23 mouse cellular contexts compared by ENCODE assay signal in the genomic region with DNA sequence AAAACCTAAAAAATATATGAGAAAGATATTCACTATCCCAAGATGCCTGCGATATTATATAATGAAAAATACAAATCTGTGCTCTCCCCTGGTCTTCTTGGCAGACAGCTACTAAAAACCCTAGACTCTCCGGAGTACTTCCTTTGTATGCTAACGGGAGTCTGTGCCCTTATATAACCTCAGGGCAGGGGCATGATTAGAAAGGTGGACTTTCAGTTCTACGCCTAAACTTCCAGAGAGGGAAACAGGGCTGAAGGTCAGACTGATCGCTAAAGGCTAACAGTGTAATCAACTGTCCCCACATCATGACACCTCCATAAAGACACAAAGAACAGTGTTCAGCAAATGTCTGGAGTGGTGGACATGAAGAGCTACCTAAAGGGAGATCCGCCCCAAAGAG. TPM values are rescaled to one million over a fixed set of nuclear protein-coding genes. Genes with fewer than 3 reads are reported as not detected.
DNase-seq lines count a peak whose midpoint lies in the region; ATAC-seq and TF ChIP-seq lines count a peak whose summit lies in the region.
"Had no signal": no experiment of that assay in that cellular context is flagged by ENCODE, and none has a peak within 500 bp of the region (broad histone marks: within the 10 kb centered on the region; RNA-seq: fewer than 3 reads in every experiment).

No protein-coding gene starts in this region.

- ATAC-seq in intestine, embryonic 16.5 days = peak; percentile 21; the same call in 1 of the 2 replicates
- ATAC-seq in intestine, embryonic 15.5 days = no peak
- no peak for ATAC-seq in kidney, embryonic 14.5 days (ENCODE audit: low FRiP score, low TSS enrichment)
- peak; percentile 52; the same call in 1 of the 2 replicates for ATAC-seq in liver, embryonic 12.5 days
- no peak for ATAC-seq in midbrain, embryonic 15.5 days (replicated peaks)
- ATAC-seq: forebrain, embryonic 16.5 days; Patski had no signal

- no peak overlapping the region for H3K27ac ChIP-seq in intestine, embryonic 16.5 days (ENCODE audit: low read length)
- no peak overlapping the region for H3K27ac ChIP-seq in intestine, embryonic 15.5 days
- no peak overlapping the region for H3K27ac ChIP-seq in kidney, embryonic 14.5 days (ENCODE audit: low read depth, low read length)
- no peak overlapping the region for H3K27ac ChIP-seq in liver, embryonic 12.5 days
- peak overlapping the region; percentile 27 for H3K27ac ChIP-seq in small intestine, adult 2 months (ENCODE audit: insufficient read depth, low read depth, low read length)
- H3K27ac ChIP-seq in midbrain, embryonic 15.5 days = no peak overlapping the region
- H3K27ac ChIP-seq: embryonic facial prominence, embryonic 10.5 days; hindbrain, embryonic 12.5 days; left cerebral cortex, adult 2 months; limb, embryonic 15.5 days; midbrain, embryonic 12.5 days; stomach, postnatal 0 days had no signal

- H3K9ac ChIP-seq in intestine, embryonic 16.5 days (ENCODE audit: low read depth, low read length) = no peak overlapping the region
- H3K9ac ChIP-seq in intestine, embryonic 15.5 days = no peak overlapping the region
- no peak overlapping the region for H3K9ac ChIP-seq in kidney, embryonic 14.5 days (ENCODE audit: low read depth, low read length)
- no peak overlapping the region for H3K9ac ChIP-seq in liver, embryonic 12.5 days
- H3K9ac ChIP-seq in midbrain, embryonic 15.5 days = no peak overlapping the region
- H3K9ac ChIP-seq: hindbrain, embryonic 12.5 days; limb, embryonic 15.5 days; midbrain, embryonic 12.5 days had no signal

- 68% methylated on average over 6 of the region's 6 CpGs for WGBS in intestine, embryonic 16.5 days
- whole genome bisulfite sequencing in intestine, embryonic 15.5 days = 69% methylated on average over 6 of the region's 6 CpGs
- WGBS in kidney, embryonic 14.5 days = 80% methylated on average over 6 of the region's 6 CpGs
- WGBS in liver, embryonic 12.5 days (ENCODE audit: insufficient replicate concordance) = 63% methylated on average over 6 of the region's 6 CpGs
- WGBS in small intestine, adult 2 months = 44% methylated on average over 6 of the region's 6 CpGs
- 85% methylated on average over 6 of the region's 6 CpGs for WGBS in midbrain, embryonic 15.5 days

- no peak for TF ChIP-seq CTCF in small intestine, adult 2 months (IDR thresholded peaks at IDR 0.05; ENCODE audit: extremely low read depth, insufficient read length, insufficient replicate concordance, low read depth, low read length)

- no peaks in the 10 kb centered on the region for H3K36me3 ChIP-seq in intestine, embryonic 16.5 days (ENCODE audit: control insufficient read depth, insufficient read depth, low read length)
- H3K36me3 ChIP-seq in intestine, embryonic 15.5 days = no peaks in the 10 kb centered on the region
- no peaks in the 10 kb centered on the region for H3K36me3 ChIP-seq in kidney, embryonic 14.5 days (ENCODE audit: control insufficient read depth, insufficient read depth, low read length)
- no peaks in the 10 kb centered on the region for H3K36me3 ChIP-seq in liver, embryonic 12.5 days
- H3K36me3 ChIP-seq in small intestine, adult 2 months (ENCODE audit: control insufficient read depth, insufficient read depth, low read length) = no peaks in the 10 kb centered on the region
- no peaks in the 10 kb centered on the region for H3K36me3 ChIP-seq in midbrain, embryonic 15.5 days (replicated peaks)
- H3K36me3 ChIP-seq: embryonic facial prominence, embryonic 10.5 days; G1E; hindbrain, embryonic 12.5 days; limb, embryonic 15.5 days; midbrain, embryonic 12.5 days had no signal

- H3K27me3 ChIP-seq in intestine, embryonic 16.5 days (replicated peaks; ENCODE audit: control insufficient read depth, insufficient read depth, low read length) = no peaks in the 10 kb centered on the region
- H3K27me3 ChIP-seq in intestine, embryonic 15.5 days (replicated peaks) = no peaks in the 10 kb centered on the region
- no peaks in the 10 kb centered on the region for H3K27me3 ChIP-seq in kidney, embryonic 14.5 days (ENCODE audit: control insufficient read depth, insufficient read depth, low read length)
- H3K27me3 ChIP-seq in liver, embryonic 12.5 days (replicated peaks) = no peaks in the 10 kb centered on the region
- H3K27me3 ChIP-seq in small intestine, adult 2 months (ENCODE audit: control insufficient read depth, insufficient read depth, low read length) = no peaks in the 10 kb centered on the region
- H3K27me3 ChIP-seq in midbrain, embryonic 15.5 days (replicated peaks) = no peaks in the 10 kb centered on the region
- H3K27me3 ChIP-seq: CH12.LX; hindbrain, embryonic 12.5 days; limb, embryonic 15.5 days; midbrain, embryonic 12.5 days; Patski had no signal

- no peak overlapping the region for H3K4me2 ChIP-seq in intestine, embryonic 16.5 days (ENCODE audit: low read depth, low read length)
- H3K4me2 ChIP-seq in intestine, embryonic 15.5 days (replicated peaks) = no peak overlapping the region
- H3K4me2 ChIP-seq in kidney, embryonic 14.5 days (replicated peaks; ENCODE audit: low read depth, low read length) = no peak overlapping the region
- H3K4me2 ChIP-seq in liver, embryonic 12.5 days = 0 out of 2 replicates have a peak overlapping the region, but pooled peaks have one; percentile 7
- no peak overlapping the region for H3K4me2 ChIP-seq in midbrain, embryonic 15.5 days
- H3K4me2 ChIP-seq: hindbrain, embryonic 12.5 days; limb, embryonic 15.5 days; midbrain, embryonic 12.5 days had no signal

- no peak overlapping the region for H3K4me3 ChIP-seq in intestine, embryonic 16.5 days (ENCODE audit: low read length)
- H3K4me3 ChIP-seq in intestine, embryonic 15.5 days (replicated peaks) = no peak overlapping the region
- no peak overlapping the region for H3K4me3 ChIP-seq in kidney, embryonic 14.5 days (ENCODE audit: low read length)
- no peak overlapping the region for H3K4me3 ChIP-seq in liver, embryonic 12.5 days
- H3K4me3 ChIP-seq in small intestine, adult 2 months (ENCODE audit: low read depth, low read length) = no peak overlapping the region
- no peak overlapping the region for H3K4me3 ChIP-seq in midbrain, embryonic 15.5 days
- H3K4me3 ChIP-seq: embryonic facial prominence, embryonic 10.5 days; hindbrain, embryonic 12.5 days; left cerebral cortex, adult 2 months; limb, embryonic 15.5 days; midbrain, embryonic 12.5 days had no signal

- H3K9me3 ChIP-seq in intestine, embryonic 16.5 days (ENCODE audit: control insufficient read depth, low read length) = no peaks in the 10 kb centered on the region
- no peaks in the 10 kb centered on the region for H3K9me3 ChIP-seq in intestine, embryonic 15.5 days
- H3K9me3 ChIP-seq in kidney, embryonic 14.5 days (ENCODE audit: control insufficient read depth, low read length) = no peaks in the 10 kb centered on the region
- H3K9me3 ChIP-seq in liver, embryonic 12.5 days (replicated peaks) = no peaks in the 10 kb centered on the region
- H3K9me3 ChIP-seq in midbrain, embryonic 15.5 days = no peaks in the 10 kb centered on the region
- H3K9me3 ChIP-seq: embryonic facial prominence, embryonic 10.5 days; G1E; hindbrain, embryonic 12.5 days; limb, embryonic 15.5 days; midbrain, embryonic 12.5 days had no signal

- H3K4me1 ChIP-seq in intestine, embryonic 16.5 days (ENCODE audit: control insufficient read depth, insufficient read depth, low read length) = peaks cover 5% of the 10 kb centered on the region; the same call in 1 of the 2 replicates
- no peaks in the 10 kb centered on the region for H3K4me1 ChIP-seq in intestine, embryonic 15.5 days (replicated peaks)
- no peaks in the 10 kb centered on the region for H3K4me1 ChIP-seq in kidney, embryonic 14.5 days (ENCODE audit: control insufficient read depth, insufficient read depth, low read length)
- H3K4me1 ChIP-seq in liver, embryonic 12.5 days = 0 out of 2 replicates have a peak, but pooled peaks cover 10% of the 10 kb centered on the region
- H3K4me1 ChIP-seq in small intestine, adult 2 months (ENCODE audit: control insufficient read depth, insufficient read depth, insufficient read length, low read length) = peaks cover 13% of the 10 kb centered on the region; the same call in 1 of the 2 replicates
- no peaks in the 10 kb centered on the region for H3K4me1 ChIP-seq in midbrain, embryonic 15.5 days
- H3K4me1 ChIP-seq: hindbrain, embryonic 12.5 days; limb, embryonic 15.5 days; midbrain, embryonic 12.5 days had no signal

- peak; percentile 26 to 68 for DNase-seq in kidney, postnatal 36 days
- DNase-seq: B cell, adult 2 months; layer of hippocampus, adult 9-11 months; left cerebral cortex, postnatal 4 days; lung, postnatal 10 days; thymus, adult 2 months; thymus, postnatal 4 days had no signal

- TF ChIP-seq POLR2A in small intestine, adult 2 months (IDR thresholded peaks at IDR 0.05; ENCODE audit: low read depth, low read length) = no peak

RNA-seq across cellular contexts. Expression of gene Ccser2, which starts 11.3 kb away (rescaled TPM):
- polyA plus RNA-seq in intestine, embryonic 16.5 days (2015; fragmentation: Nextera tagmentation; extraction: Ambion mirVana) = 30.1 and 33.5 TPM in 2 replicates
- 29.4 and 35.1 TPM in 2 replicates for polyA plus RNA-seq in intestine, embryonic 15.5 days (2015; fragmentation: Nextera tagmentation; extraction: Ambion mirVana)
- 25.1 and 35.3 TPM in 2 replicates for polyA plus RNA-seq in kidney, embryonic 14.5 days (2014; fragmentation: Nextera tagmentation; extraction: Ambion mirVana)
- polyA plus RNA-seq in liver, embryonic 12.5 days (2016; fragmentation: Nextera tagmentation; extraction: Ambion mirVana) = 6.5 and 7.6 TPM in 2 replicates
- polyA plus RNA-seq in small intestine, adult 2 months (2012; rRNA removed) = 6.4 and 12.8 TPM in 2 replicates
- polyA plus RNA-seq in midbrain, embryonic 15.5 days (2015; fragmentation: Nextera tagmentation; extraction: Ambion mirVana) = 101 and 104 TPM in 2 replicates

Comparison
In these comparisons a context has a peak if more than half of its experiments do, and no peak if none do; other contexts are left out.
1. ATAC-seq: peak in intestine, embryonic 16.5 days (single experiment) and liver, embryonic 12.5 days (single experiment); none in intestine, embryonic 15.5 days (single experiment), kidney, embryonic 14.5 days (single experiment) and midbrain, embryonic 15.5 days (single experiment).